Mouse (Mus musculus): ENCODE measurements at regions not wholly inside any gene's neighbourhood (a gene's known extent, or its start where the extent isn't known, plus 50 kb on each side); places are given as distances from the start of the nearest gene placed in this dataset.

GRCm38 (mm10) chr11:111610522-111611015 lies 544.6 kb downstream of the Kcnj2 start:
- Histone ChIP-seq H3K36me3 (ENCODE audit: control insufficient read depth, insufficient read depth, low read length) (no peaks in the 10 kb centered on the region), H3K4me3 (ENCODE audit: low read depth, low read length) (no peak overlapping the region), H3K4me1 (ENCODE audit: control insufficient read depth, insufficient read depth, low read length) (no peaks in the 10 kb centered on the region), H3K9ac (replicated peaks; ENCODE audit: low read depth, low read length) (no peak overlapping the region), H3K4me2 (ENCODE audit: low read depth, low read length) (no peak overlapping the region), H3K27me3 (ENCODE audit: control insufficient read depth, insufficient read depth, low read length) (no peaks in the 10 kb centered on the region), H3K27ac (ENCODE audit: low read depth, low read length) (no peak overlapping the region), H3K9me3 (ENCODE audit: control insufficient read depth, low read length) (no peaks in the 10 kb centered on the region)
- WGBS = 79% methylated on average over 5 of the region's 5 CpGs
- no peak for ATAC-seq (ENCODE audit: low read depth)

DNA sequence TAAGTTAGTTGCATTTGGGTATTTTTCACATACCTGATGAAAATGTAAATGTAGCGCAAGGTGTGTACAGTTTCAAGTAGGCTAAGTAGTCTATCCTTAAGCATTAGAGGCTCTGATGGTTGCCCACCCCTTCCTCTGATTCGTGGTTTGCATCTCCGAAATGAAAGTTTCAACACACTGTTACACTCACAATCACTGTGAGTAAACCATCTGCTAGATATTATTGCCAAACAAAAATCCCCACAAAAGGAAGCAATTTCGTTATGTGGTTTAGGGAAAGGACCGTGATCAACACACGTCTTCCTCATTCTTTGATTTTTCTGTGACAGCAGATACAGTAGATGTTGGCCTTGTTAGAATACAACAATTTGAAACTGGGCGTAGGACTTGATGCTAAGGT lies 577.6 kb downstream of the Kcnj2 start:
- ATAC-seq (ENCODE audit: low read depth) = no peak
- WGBS = 95% methylated on average over 7 of the region's 7 CpGs
- no peaks in the 10 kb centered on the region for H3K27me3 ChIP-seq (ENCODE audit: control insufficient read depth, insufficient read depth, low read length)
- H3K4me3 ChIP-seq (ENCODE audit: low read depth, low read length) = no peak overlapping the region
- no peak overlapping the region for H3K9ac ChIP-seq (replicated peaks; ENCODE audit: low read depth, low read length)
- no peaks in the 10 kb centered on the region for H3K4me1 ChIP-seq (ENCODE audit: control insufficient read depth, insufficient read depth, low read length)
- H3K4me2 ChIP-seq (ENCODE audit: low read depth, low read length) = no peak overlapping the region
- no peak overlapping the region for H3K27ac ChIP-seq (ENCODE audit: low read depth, low read length)
- H3K9me3 ChIP-seq (ENCODE audit: control insufficient read depth, low read length) = no peaks in the 10 kb centered on the region
- H3K36me3 ChIP-seq (ENCODE audit: control insufficient read depth, insufficient read depth, low read length) = no peaks in the 10 kb centered on the region

- Histone ChIP-seq H3K4me3 (ENCODE audit: low read depth, low read length) (no peak overlapping the region), H3K9me3 (ENCODE audit: control insufficient read depth, low read length) (no peaks in the 10 kb centered on the region), H3K27me3 (ENCODE audit: control insufficient read depth, insufficient read depth, low read length) (no peaks in the 10 kb centered on the region), H3K9ac (replicated peaks; ENCODE audit: low read depth, low read length) (no peak overlapping the region), H3K36me3 (ENCODE audit: control insufficient read depth, insufficient read depth, low read length) (no peaks in the 10 kb centered on the region), H3K4me2 (ENCODE audit: low read depth, low read length) (no peak overlapping the region), H3K27ac (ENCODE audit: low read depth, low read length) (no peak overlapping the region), H3K4me1 (ENCODE audit: control insufficient read depth, insufficient read depth, low read length) (no peaks in the 10 kb centered on the region)
- 66% methylated on average over 3 of the region's 3 CpGs for WGBS
- ATAC-seq (ENCODE audit: low read depth) = no peak
These were observed 586.9 kb downstream of the Kcnj2 start for GRCm38 (mm10) chr11:111652882-111653281.

- H3K27ac ChIP-seq (ENCODE audit: low read depth, low read length) = no peak overlapping the region
- no peaks in the 10 kb centered on the region for H3K9me3 ChIP-seq (ENCODE audit: control insufficient read depth, low read length)
- no peak for ATAC-seq (ENCODE audit: low read depth)
- no peak overlapping the region for H3K9ac ChIP-seq (replicated peaks; ENCODE audit: low read depth, low read length)
- H3K4me2 ChIP-seq (ENCODE audit: low read depth, low read length) = no peak overlapping the region
- no peaks in the 10 kb centered on the region for H3K36me3 ChIP-seq (ENCODE audit: control insufficient read depth, insufficient read depth, low read length)
- no peaks in the 10 kb centered on the region for H3K27me3 ChIP-seq (ENCODE audit: control insufficient read depth, insufficient read depth, low read length)
- 0 out of 2 replicates have a peak, but pooled peaks cover 2% of the 10 kb centered on the region for H3K4me1 ChIP-seq (ENCODE audit: control insufficient read depth, insufficient read depth, low read length)
- 96% methylated on average over 9 of the region's 9 CpGs for WGBS
- H3K4me3 ChIP-seq (ENCODE audit: low read depth, low read length) = no peak overlapping the region
These were observed 591.8 kb downstream of the Kcnj2 start for GRCm38 (mm10) chr11:111657778-111658177.

DNA sequence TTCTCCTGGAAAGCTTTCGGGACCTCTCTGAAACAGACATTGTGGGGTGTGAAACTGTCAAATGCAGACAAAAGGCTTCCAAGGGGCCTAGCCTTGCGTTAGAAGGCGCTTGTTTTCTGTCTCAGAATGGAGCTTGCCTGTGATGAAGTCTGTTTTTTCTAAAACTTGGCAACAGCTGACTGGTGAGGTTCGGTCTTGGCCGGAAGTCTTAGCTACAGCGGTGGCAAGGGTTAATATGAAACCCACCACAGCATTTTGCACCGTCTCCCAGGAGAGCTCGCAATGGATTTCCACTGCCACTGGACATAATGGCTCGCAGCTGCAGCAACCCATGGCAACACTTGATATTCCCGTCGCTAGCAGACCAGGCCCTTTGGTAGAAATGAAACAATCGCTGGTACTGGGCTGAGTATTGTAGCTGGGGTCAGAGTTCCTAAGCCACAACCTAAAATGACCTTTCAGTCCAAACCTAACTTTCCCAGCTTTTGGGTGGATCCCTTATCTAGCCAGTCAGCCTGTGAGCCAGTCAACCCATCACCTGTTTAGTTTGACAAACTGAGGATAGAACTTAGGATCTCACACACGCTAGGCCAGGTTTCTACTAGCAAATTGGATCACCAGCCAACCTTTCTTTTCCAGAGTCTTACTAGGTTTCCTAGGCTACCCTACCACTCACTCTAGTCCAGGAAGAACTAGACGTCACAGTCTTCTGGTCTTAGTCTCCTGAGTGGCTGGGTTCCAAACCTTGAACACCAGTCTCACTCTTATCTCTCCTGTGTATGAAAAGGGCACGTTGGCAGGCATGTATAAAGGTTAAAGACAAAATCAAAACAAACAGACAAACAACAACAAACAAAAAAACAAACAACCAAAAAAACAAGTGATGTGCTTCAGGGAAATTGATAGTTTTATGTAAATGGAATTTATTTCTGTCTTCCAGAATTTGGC lies 592.7 kb downstream of the Kcnj2 start:
- 33% methylated on average over 15 of the region's 15 CpGs for WGBS
- H3K4me1 ChIP-seq (ENCODE audit: control insufficient read depth, insufficient read depth, low read length) = 0 out of 2 replicates have a peak, but pooled peaks cover 2% of the 10 kb centered on the region
- no peak overlapping the region for H3K9ac ChIP-seq (replicated peaks; ENCODE audit: low read depth, low read length)
- no peak overlapping the region for H3K4me3 ChIP-seq (ENCODE audit: low read depth, low read length)
- H3K36me3 ChIP-seq (ENCODE audit: control insufficient read depth, insufficient read depth, low read length) = no peaks in the 10 kb centered on the region
- ATAC-seq (ENCODE audit: low read depth) = no peak; the same call in 1 of the 2 replicates
- H3K27me3 ChIP-seq (ENCODE audit: control insufficient read depth, insufficient read depth, low read length) = no peaks in the 10 kb centered on the region
- no peak overlapping the region for H3K27ac ChIP-seq (ENCODE audit: low read depth, low read length)
- H3K4me2 ChIP-seq (ENCODE audit: low read depth, low read length) = no peak overlapping the region
- no peaks in the 10 kb centered on the region for H3K9me3 ChIP-seq (ENCODE audit: control insufficient read depth, low read length)

DNA sequence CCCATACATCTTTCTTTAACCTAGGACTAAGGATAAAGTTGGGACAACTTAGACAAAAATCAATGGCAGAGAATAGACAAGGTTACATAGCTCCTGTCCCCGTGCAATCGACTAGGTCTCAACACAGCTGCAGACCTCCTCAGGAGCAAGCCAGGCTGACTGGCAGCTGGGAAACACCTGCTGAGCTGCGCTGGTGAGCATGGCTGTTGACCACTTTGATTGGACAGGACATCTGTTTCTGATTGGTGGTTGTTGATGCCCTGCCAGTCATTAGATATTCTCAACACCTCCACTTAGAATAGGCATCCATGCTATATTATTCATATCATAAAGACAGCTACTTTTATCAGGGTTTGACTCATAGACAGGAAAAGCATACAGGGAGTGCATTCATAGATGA lies 597.3 kb downstream of the Kcnj2 start:
- no peaks in the 10 kb centered on the region for H3K9me3 ChIP-seq (ENCODE audit: control insufficient read depth, low read length)
- no peak overlapping the region for H3K4me3 ChIP-seq (ENCODE audit: low read depth, low read length)
- H3K27ac ChIP-seq (ENCODE audit: low read depth, low read length) = no peak overlapping the region
- H3K27me3 ChIP-seq (ENCODE audit: control insufficient read depth, insufficient read depth, low read length) = no peaks in the 10 kb centered on the region
- 73% methylated on average over 3 of the region's 3 CpGs for WGBS
- H3K4me2 ChIP-seq (ENCODE audit: low read depth, low read length) = no peak overlapping the region
- ATAC-seq (ENCODE audit: low read depth) = no peak
- no peak overlapping the region for H3K9ac ChIP-seq (replicated peaks; ENCODE audit: low read depth, low read length)
- no peaks in the 10 kb centered on the region for H3K36me3 ChIP-seq (ENCODE audit: control insufficient read depth, insufficient read depth, low read length)
- 0 out of 2 replicates have a peak, but pooled peaks cover 2% of the 10 kb centered on the region for H3K4me1 ChIP-seq (ENCODE audit: control insufficient read depth, insufficient read depth, low read length)

DNA sequence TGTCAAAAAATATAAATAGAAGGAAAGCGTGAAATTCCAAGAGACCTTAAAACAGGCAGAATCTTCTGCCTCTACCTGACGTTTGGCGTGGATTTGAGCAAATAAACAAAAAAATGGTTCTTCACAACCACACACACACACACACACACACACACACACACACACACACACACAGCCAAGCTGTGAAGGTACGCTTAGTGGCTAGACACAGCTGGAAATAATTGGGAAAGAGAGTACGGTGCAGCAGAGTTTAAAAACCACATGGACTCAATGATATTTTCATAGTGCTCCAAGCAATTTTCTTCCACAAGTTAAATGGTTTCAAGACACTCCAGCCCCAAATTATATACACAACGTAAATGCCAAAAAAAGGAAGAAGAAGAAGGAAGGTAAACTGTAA lies 600.4 kb downstream of the Kcnj2 start:
- Histone ChIP-seq H3K9me3 (ENCODE audit: control insufficient read depth, low read length) (no peaks in the 10 kb centered on the region), H3K4me1 (ENCODE audit: control insufficient read depth, insufficient read depth, low read length) (0 out of 2 replicates have a peak, but pooled peaks cover 2% of the 10 kb centered on the region), H3K4me3 (ENCODE audit: low read depth, low read length) (no peak overlapping the region), H3K27ac (ENCODE audit: low read depth, low read length) (no peak overlapping the region), H3K36me3 (ENCODE audit: control insufficient read depth, insufficient read depth, low read length) (no peaks in the 10 kb centered on the region), H3K9ac (replicated peaks; ENCODE audit: low read depth, low read length) (no peak overlapping the region), H3K4me2 (ENCODE audit: low read depth, low read length) (no peak overlapping the region), H3K27me3 (ENCODE audit: control insufficient read depth, insufficient read depth, low read length) (no peaks in the 10 kb centered on the region)
- no peak for ATAC-seq (ENCODE audit: low read depth)
- 84% methylated on average over 6 of the region's 6 CpGs for WGBS

- Histone ChIP-seq H3K4me2 (ENCODE audit: low read depth, low read length) (no peak overlapping the region), H3K4me1 (ENCODE audit: control insufficient read depth, insufficient read depth, low read length) (no peaks in the 10 kb centered on the region), H3K27ac (ENCODE audit: low read depth, low read length) (no peak overlapping the region), H3K9me3 (ENCODE audit: control insufficient read depth, low read length) (no peaks in the 10 kb centered on the region), H3K9ac (replicated peaks; ENCODE audit: low read depth, low read length) (no peak overlapping the region), H3K4me3 (ENCODE audit: low read depth, low read length) (no peak overlapping the region), H3K36me3 (ENCODE audit: control insufficient read depth, insufficient read depth, low read length) (no peaks in the 10 kb centered on the region), H3K27me3 (ENCODE audit: control insufficient read depth, insufficient read depth, low read length) (no peaks in the 10 kb centered on the region)
- no peak for ATAC-seq (ENCODE audit: low read depth)
- 86% methylated on average over 2 of the region's 2 CpGs for WGBS
These were observed 605.9 kb downstream of the Kcnj2 start for GRCm38 (mm10) chr11:111671865-111672264.

DNA sequence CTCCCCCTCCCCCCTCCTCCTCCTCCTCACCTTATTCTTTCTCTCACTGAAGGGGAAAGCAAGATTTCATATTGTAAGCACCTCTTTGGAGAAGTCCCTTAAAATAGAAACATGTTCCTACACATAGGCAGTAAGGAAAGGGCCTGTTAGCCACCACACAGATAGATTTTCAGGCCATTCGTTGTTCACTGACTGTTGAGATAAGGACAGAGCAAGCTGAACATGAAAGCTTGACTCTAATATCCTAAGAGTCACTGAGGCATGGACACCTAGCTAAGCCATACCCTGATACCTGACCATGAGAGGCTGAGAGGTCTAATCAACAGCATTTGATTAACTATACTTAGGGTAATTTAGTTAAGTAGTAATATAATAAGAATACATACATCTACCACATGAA lies 609.7 kb downstream of the Kcnj2 start:
- Histone ChIP-seq H3K9ac (replicated peaks; ENCODE audit: low read depth, low read length) (no peak overlapping the region), H3K4me3 (ENCODE audit: low read depth, low read length) (no peak overlapping the region), H3K4me1 (ENCODE audit: control insufficient read depth, insufficient read depth, low read length) (no peaks in the 10 kb centered on the region), H3K36me3 (ENCODE audit: control insufficient read depth, insufficient read depth, low read length) (no peaks in the 10 kb centered on the region), H3K9me3 (ENCODE audit: control insufficient read depth, low read length) (no peaks in the 10 kb centered on the region), H3K27me3 (ENCODE audit: control insufficient read depth, insufficient read depth, low read length) (no peaks in the 10 kb centered on the region), H3K27ac (ENCODE audit: low read depth, low read length) (no peak overlapping the region), H3K4me2 (ENCODE audit: low read depth, low read length) (no peak overlapping the region)
- WGBS = 81% methylated on average over 1 of the region's 1 CpGs
- no peak for ATAC-seq (ENCODE audit: low read depth)

Data from neural tube, embryonic 14.5 days (tissue).